Mouse (Mus musculus): Measurements from ENCODE around the gene Gm10382.

DNA sequence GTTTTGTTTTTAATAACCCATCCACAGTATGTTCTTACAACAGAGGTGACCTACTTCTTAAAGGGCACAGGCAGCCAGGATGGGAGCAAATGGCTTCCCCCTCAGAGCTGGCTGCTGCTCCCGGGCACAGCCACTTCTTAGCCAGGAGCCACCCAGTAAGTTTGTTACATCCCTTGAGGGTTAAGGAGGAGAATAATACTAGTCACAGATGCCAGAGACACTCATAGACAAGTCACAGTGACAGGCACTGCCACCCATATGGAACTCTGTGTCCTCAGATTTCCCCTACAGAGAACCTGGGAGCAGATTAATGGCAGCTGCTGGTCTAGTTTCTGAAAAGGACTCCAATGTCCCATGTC lies 3.5 kb downstream of the Gm10382 start:
- TF ChIP-seq CHD2 (IDR thresholded peaks at IDR 0.05; ENCODE audit: low read depth, low read length) (no peak), ZNF384 (IDR thresholded peaks at IDR 0.05; ENCODE audit: low read depth, low read length) (no peak), ZC3H11A (IDR thresholded peaks at IDR 0.05; ENCODE audit: borderline replicate concordance, low read depth, low read length) (no peak), MAFK (IDR thresholded peaks at IDR 0.05; ENCODE audit: insufficient read depth, low read depth, low read length) (no peak), HCFC1 (IDR thresholded peaks at IDR 0.05; ENCODE audit: borderline replicate concordance, insufficient read depth, low read length) (no peak)

Measured in ES-E14 (cell line).